Mouse (Mus musculus) cerebellum, adult (tissue): ENCODE measurements around the gene Selenom.
A peak's percentile ranks its signal among the peaks of the same experiment; 100 is the strongest.

Source experiments
- ATAC-seq: cut with Nextera tagmentation; 2 replicates; pipeline ENCODE4 v1.9.2; 2017; ENCODE audit warnings: mild to moderate bottlenecking, moderate library complexity, mixed read lengths; ENCODE audit not compliant: insufficient number of reproducible peaks, low FRiP score, low TSS enrichment

The Selenom gene

GRCm38 (mm10) chr11:3514529-3515054, at the start of gene Selenom:
Gene Selenom (plus strand): TSS chr11:3514684.
- ATAC-seq = peak; percentile 53

GRCm38 (mm10) chr11:3471448-3471850, 43.0 kb upstream of the Selenom start:
- no peak for ATAC-seq

GRCm38 (mm10) chr11:3472484-3472883, 42.0 kb upstream of the Selenom start:
- ATAC-seq = peak; percentile 68; the same call in 1 of the 2 replicates

GRCm38 (mm10) chr11:3474480-3475115, 39.9 kb upstream of the Selenom start:
- ATAC-seq = no peak

- ATAC-seq = no peak
These were observed 39.0 kb upstream of the Selenom start for GRCm38 (mm10) chr11:3475489-3475888.

- no peak for ATAC-seq
These were observed 30.4 kb upstream of the Selenom start for GRCm38 (mm10) chr11:3483980-3484642.

GRCm38 (mm10) chr11:3486349-3486748, 28.1 kb upstream of the Selenom start:
- no peak for ATAC-seq

GRCm38 (mm10) chr11:3487952-3488570, 26.4 kb upstream of the Selenom start, which contains the start of gene Pla2g3:
Gene Pla2g3 (plus strand): TSS chr11:3488284.
- ATAC-seq = no peak

- no peak for ATAC-seq
These were observed 25.4 kb upstream of the Selenom start for GRCm38 (mm10) chr11:3489036-3489435.

GRCm38 (mm10) chr11:3492748-3493147, 21.7 kb upstream of the Selenom start:
- ATAC-seq = no peak

- ATAC-seq = no peak; the same call in 1 of the 2 replicates
These were observed 19.6 kb upstream of the Selenom start for GRCm38 (mm10) chr11:3494857-3495256.

- ATAC-seq = no peak
These were observed 19.0 kb upstream of the Selenom start for GRCm38 (mm10) chr11:3495496-3495895.

GRCm38 (mm10) chr11:3496756-3497155, 17.7 kb upstream of the Selenom start:
- no peak for ATAC-seq

GRCm38 (mm10) chr11:3497296-3497695, 17.2 kb upstream of the Selenom start:
- no peak for ATAC-seq

- no peak for ATAC-seq
These were observed 12.4 kb upstream of the Selenom start for GRCm38 (mm10) chr11:3502057-3502456.

- no peak for ATAC-seq
These were observed 11.9 kb upstream of the Selenom start for GRCm38 (mm10) chr11:3502459-3503072.

- ATAC-seq = no peak
These were observed 10.5 kb upstream of the Selenom start for GRCm38 (mm10) chr11:3503755-3504693.

- no peak for ATAC-seq
These were observed 6.3 kb upstream of the Selenom start for GRCm38 (mm10) chr11:3508226-3508625.

- ATAC-seq = no peak
These were observed 5.1 kb upstream of the Selenom start for GRCm38 (mm10) chr11:3509181-3510085.
